Mouse (Mus musculus) heart, postnatal 0 days (tissue): ENCODE results near the gene Pitpnm2.

Experiments
- CTCF ChIP-seq: IDR thresholded peaks from 2 replicates; pipeline ENCODE4 v1.5.1; 2016; ENCODE audit warnings: antibody characterized with exemption, control low read depth, low read depth
- EP300 ChIP-seq: IDR thresholded peaks from 2 replicates; pipeline ENCODE4 v1.6.1; 2016; ENCODE audit warnings: antibody characterized with exemption, low read depth

DNA sequence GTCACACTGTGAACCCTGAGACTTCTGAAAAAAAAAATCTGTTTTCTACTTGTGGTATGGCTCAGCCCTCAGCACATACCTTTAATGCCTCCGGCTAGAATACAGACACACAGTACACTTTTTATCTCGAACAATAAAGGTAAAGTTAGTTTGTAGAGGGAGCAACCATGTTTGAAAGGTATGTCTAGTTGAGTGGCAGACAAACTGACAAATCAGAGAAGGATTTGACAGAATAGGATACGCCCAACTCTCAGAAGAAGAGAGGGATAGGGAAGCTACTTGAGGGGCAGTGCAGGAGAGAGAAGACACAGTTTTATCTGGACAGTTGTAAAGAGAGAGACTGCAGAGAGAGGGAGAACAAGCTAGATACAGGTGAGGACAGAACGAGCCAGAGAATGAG is 70.1 kb downstream of the Pitpnm2 start:
- TF ChIP-seq CTCF (no peak), EP300 (no peak)
